Mouse (Mus musculus) hindbrain, embryonic 15.5 days (tissue): ENCODE results near the gene Gucd1. TPM values are rescaled to one million over a fixed set of nuclear protein-coding genes. Genes with fewer than 3 reads are reported as not detected.

Experiments used
- ATAC-seq: fragments of 200-750 bp; cut with Nextera tagmentation; 2 replicates; pipeline ENCODE4 v1.8.0; 2017; ENCODE audit warnings: low read depth, moderate number of reproducible peaks, moderate TSS enrichment; ENCODE audit not compliant: low FRiP score
- H3K27ac ChIP-seq: fragments of 300-500 bp; sonication (generic); replicated peaks from 2 replicates; pipeline ENCODE4 v1.5.1; 2015; ENCODE audit warnings: mild to moderate bottlenecking, inconsistent platforms
- H3K27me3 ChIP-seq: fragments of 300-500 bp; sonication (generic); 2 replicates; pipeline ENCODE4 v1.6.1; 2015; ENCODE audit warnings: control low read depth, inconsistent platforms
- H3K36me3 ChIP-seq: fragments of 300-500 bp; sonication (generic); 2 replicates; pipeline ENCODE4 v1.6.1; 2015; ENCODE audit warnings: control low read depth, inconsistent platforms
- H3K4me1 ChIP-seq: fragments of 300-500 bp; sonication (generic); replicated peaks from 2 replicates; pipeline ENCODE4 v1.6.1; 2015; ENCODE audit warnings: control low read depth, inconsistent platforms
- H3K4me2 ChIP-seq: fragments of 300-500 bp; sonication (generic); 2 replicates; pipeline ENCODE4 v1.6.1; 2015; ENCODE audit warnings: moderate library complexity, mild to moderate bottlenecking, inconsistent platforms
- H3K4me3 ChIP-seq: fragments of 300-500 bp; sonication (generic); 2 replicates; pipeline ENCODE4 v1.5.1; 2015; ENCODE audit warnings: mild to moderate bottlenecking, inconsistent platforms
- H3K9ac ChIP-seq: fragments of 300-500 bp; sonication (generic); 2 replicates; pipeline ENCODE4 v1.6.1; 2015; ENCODE audit warnings: inconsistent platforms
- H3K9me3 ChIP-seq: fragments of 300-500 bp; sonication (generic); 2 replicates; pipeline ENCODE4 v1.6.1; 2016; ENCODE audit warnings: control low read depth, inconsistent platforms
- WGBS: fragments of 180-500 bp; shearing (Covaris S2); methylation state at CpG from one replicate; pipeline ENCODE4 v1.1.7; 2015; 5-methylcytosine and 5-hydroxymethylcytosine counted together
- polyA plus RNA-seq: library from polyadenylated mRNA; unstranded; fragments of >200 nt; fragmentation: Nextera tagmentation; extraction: Ambion mirVana; gene quantifications from 2 replicates; pipeline ENCODE4 v1.2.1, GENCODE M21; 2015

The Gucd1 gene
- polyA plus RNA-seq, 1 experiment from 2014 or later, result 20.3 TPM

DNA sequence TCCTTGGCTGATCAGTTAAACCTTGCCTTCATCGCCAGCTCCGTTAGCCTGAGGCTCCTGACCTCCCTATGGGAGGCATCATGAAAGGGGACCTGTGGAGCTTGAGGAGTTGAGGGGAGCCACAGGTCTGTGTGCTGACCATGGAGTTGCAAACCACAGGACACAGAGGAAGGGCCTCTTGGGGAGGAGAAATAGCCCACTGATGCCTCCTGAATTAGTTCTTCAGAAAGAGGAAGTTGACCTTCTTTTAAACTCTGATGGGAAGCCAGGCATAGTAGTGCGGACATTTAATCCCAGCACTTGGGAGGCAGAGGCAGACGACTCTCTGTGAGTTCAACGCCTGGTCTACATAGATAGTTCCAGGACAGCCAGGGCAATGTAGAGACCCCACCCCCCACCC lies 178.9 kb downstream of the Gucd1 start:
- H3K9me3 ChIP-seq, result no peaks in the 10 kb centered on the region
- no peaks in the 10 kb centered on the region for H3K27me3 ChIP-seq
- H3K36me3 ChIP-seq, result no peaks in the 10 kb centered on the region
- no peak overlapping the region for H3K4me3 ChIP-seq
- H3K27ac ChIP-seq, result no peak overlapping the region
- H3K4me2 ChIP-seq, result no peak overlapping the region
- no peak overlapping the region for H3K9ac ChIP-seq
- H3K4me1 ChIP-seq, result no peaks in the 10 kb centered on the region
- ATAC-seq, result no peak
- WGBS, result 80% methylated on average over 5 of the region's 5 CpGs

DNA sequence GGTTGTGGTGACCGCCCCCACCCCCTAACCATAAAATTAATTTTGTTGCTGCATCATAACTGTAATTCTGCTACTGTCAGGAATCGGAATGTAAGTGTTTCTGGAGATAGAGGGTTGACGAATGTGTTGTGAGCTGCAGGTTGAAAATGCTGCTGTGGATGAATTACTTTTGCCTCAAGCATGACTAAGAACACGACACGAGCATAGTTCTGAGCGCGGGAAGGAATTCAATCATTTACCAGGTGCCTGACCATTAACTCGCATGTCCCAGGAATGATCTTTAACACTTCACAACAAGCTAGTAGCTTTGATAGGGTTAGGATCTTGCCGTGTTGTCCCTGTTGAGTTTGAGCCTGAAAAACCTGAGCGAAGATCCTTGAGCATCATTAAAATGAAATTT lies 180.5 kb downstream of the Gucd1 start:
- Histone ChIP-seq H3K36me3 (no peaks in the 10 kb centered on the region), H3K4me3 (no peak overlapping the region), H3K9me3 (no peaks in the 10 kb centered on the region), H3K4me2 (no peak overlapping the region), H3K4me1 (no peaks in the 10 kb centered on the region), H3K27ac (no peak overlapping the region), H3K9ac (no peak overlapping the region), H3K27me3 (no peaks in the 10 kb centered on the region)
- ATAC-seq, result no peak
- WGBS, result 74% methylated on average over 10 of the region's 10 CpGs

DNA sequence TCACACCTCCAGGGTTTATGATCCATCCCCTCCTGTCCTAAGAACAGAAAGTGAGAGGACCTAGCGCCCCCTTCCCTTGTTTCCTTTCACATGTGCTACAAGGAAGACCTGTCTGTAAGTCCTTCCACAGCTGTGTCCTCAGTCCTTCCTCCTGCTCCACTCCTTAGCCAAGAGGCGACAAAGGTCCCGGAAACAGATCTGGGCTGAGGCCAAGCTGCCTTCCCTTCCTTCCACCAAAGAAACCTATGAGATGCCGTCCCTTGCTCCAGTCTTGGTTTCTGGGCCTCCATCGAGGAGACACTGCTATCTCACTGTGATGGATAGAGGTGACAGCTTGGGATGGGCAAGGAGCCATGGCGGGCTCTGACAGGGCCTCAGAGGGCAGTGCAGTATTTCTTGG lies 182.7 kb downstream of the Gucd1 start:
- H3K36me3 ChIP-seq, result no peaks in the 10 kb centered on the region
- no peaks in the 10 kb centered on the region for H3K27me3 ChIP-seq
- H3K9ac ChIP-seq, result no peak overlapping the region
- no peaks in the 10 kb centered on the region for H3K9me3 ChIP-seq
- 92% methylated on average over 6 of the region's 6 CpGs for WGBS
- no peaks in the 10 kb centered on the region for H3K4me1 ChIP-seq
- H3K4me3 ChIP-seq, result no peak overlapping the region
- no peak overlapping the region for H3K27ac ChIP-seq
- H3K4me2 ChIP-seq, result no peak overlapping the region
- no peak for ATAC-seq

DNA sequence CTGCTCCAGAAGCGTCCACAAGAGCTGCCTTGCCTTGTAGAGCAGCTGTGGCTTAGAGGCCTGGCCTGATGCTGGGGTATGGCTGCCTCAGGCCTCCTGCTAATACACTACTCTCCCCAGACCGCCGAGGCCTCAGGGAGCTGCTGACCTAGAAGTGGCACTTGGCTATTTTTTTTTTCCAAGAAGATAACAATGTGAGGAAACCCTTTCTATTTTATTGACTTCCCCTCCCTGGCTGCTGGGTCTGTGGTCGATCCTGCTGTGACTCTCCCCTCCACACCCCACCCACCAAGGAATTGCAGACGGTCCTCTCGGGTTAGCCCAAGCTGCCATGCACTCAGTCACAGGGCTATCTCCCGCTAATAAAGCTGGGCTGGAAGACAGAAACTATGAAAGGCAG lies 183.6 kb downstream of the Gucd1 start:
- H3K4me3 ChIP-seq, result no peak overlapping the region
- 78% methylated on average over 7 of the region's 7 CpGs for WGBS
- no peaks in the 10 kb centered on the region for H3K36me3 ChIP-seq
- no peak overlapping the region for H3K27ac ChIP-seq
- no peaks in the 10 kb centered on the region for H3K9me3 ChIP-seq
- H3K4me2 ChIP-seq, result no peak overlapping the region
- ATAC-seq, result no peak
- no peaks in the 10 kb centered on the region for H3K27me3 ChIP-seq
- H3K4me1 ChIP-seq, result no peaks in the 10 kb centered on the region
- no peak overlapping the region for H3K9ac ChIP-seq

DNA sequence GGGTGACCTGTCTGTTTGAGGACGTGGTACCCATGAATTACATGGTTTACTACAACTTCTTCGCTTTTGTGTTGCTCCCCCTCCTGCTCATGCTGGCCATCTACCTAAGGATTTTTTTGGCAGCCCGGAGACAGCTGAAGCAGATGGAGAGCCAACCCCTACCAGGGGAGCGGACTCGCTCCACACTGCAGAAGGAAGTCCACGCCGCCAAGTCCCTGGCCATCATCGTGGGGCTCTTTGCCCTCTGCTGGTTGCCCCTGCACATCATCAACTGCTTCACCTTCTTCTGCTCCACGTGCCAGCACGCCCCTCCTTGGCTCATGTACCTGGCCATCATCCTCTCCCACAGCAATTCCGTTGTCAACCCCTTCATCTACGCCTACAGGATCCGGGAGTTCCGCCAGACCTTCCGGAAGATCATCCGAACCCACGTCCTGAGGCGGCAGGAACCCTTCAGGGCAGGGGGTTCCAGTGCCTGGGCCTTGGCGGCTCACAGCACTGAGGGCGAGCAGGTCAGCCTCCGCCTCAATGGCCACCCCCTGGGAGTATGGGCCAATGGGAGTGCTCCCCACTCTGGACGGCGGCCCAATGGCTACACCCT lies 184.5 kb downstream of the Gucd1 start:
- no peak overlapping the region for H3K4me2 ChIP-seq
- 94% methylated on average over 23 of the region's 23 CpGs for WGBS

DNA sequence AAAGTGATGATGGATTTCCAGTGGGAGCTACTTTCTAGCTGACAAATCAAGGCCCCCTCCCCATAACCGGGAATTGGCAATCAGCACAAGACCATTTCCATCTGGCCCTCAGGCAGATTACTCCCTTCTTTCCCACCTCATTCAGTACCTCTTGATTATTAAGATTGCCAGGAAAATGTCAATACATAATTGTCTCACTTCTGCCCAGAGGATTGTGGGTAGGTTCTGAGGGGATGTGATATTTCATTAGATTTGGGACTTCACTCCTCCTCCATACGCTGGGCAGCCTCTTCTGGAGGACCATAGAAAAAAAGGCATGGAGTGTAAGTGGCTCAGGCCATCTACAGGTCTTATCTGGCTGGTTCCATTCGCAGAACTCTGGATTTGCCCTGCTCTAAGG lies 185.5 kb downstream of the Gucd1 start:
- ATAC-seq, result no peak
- Histone ChIP-seq H3K4me3 (no peak overlapping the region), H3K27ac (no peak overlapping the region), H3K4me2 (no peak overlapping the region), H3K27me3 (no peaks in the 10 kb centered on the region), H3K9ac (no peak overlapping the region), H3K9me3 (no peaks in the 10 kb centered on the region), H3K4me1 (no peaks in the 10 kb centered on the region), H3K36me3 (no peaks in the 10 kb centered on the region)
- WGBS, result 78% methylated on average over 3 of the region's 3 CpGs

More for the DNA sequence above, 184.5 kb downstream of the Gucd1 start:
- Histone ChIP-seq H3K4me1 (no peaks in the 10 kb centered on the region), H3K9ac (no peak overlapping the region), H3K9me3 (no peaks in the 10 kb centered on the region), H3K36me3 (no peaks in the 10 kb centered on the region), H3K4me3 (no peak overlapping the region), H3K27ac (no peak overlapping the region), H3K27me3 (no peaks in the 10 kb centered on the region)
- no peak for ATAC-seq

DNA sequence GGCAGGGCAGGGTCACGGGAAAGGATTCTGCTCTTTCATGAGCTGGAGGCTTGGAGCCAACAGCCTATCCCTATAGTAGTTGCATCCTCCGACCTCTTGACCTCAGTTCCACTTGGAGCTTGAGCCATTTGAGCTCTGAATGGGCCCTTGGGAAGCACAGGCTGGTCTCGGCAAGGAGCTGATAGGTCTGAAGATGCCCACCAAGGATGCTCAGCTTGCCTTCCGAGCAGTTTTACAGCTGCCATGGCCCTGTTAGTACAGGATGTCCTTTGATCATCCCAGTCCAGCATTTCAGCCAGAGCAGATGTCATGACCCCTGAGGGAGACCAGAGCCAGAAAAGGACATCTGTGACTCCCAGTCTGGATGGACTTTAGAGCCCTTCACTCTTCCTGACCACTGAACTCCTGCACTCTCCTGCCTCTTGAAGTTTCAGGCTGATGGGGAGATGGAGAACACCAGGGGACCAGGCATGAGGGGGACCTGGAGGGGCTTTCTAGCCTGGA lies 189.5 kb downstream of the Gucd1 start:
- Histone ChIP-seq H3K9ac (no peak overlapping the region), H3K27me3 (no peaks in the 10 kb centered on the region), H3K4me3 (no peak overlapping the region), H3K9me3 (no peaks in the 10 kb centered on the region), H3K4me2 (no peak overlapping the region), H3K36me3 (no peaks in the 10 kb centered on the region), H3K27ac (no peak overlapping the region), H3K4me1 (no peaks in the 10 kb centered on the region)
- no peak for ATAC-seq
- 45% methylated on average over 4 of the region's 4 CpGs for WGBS

DNA sequence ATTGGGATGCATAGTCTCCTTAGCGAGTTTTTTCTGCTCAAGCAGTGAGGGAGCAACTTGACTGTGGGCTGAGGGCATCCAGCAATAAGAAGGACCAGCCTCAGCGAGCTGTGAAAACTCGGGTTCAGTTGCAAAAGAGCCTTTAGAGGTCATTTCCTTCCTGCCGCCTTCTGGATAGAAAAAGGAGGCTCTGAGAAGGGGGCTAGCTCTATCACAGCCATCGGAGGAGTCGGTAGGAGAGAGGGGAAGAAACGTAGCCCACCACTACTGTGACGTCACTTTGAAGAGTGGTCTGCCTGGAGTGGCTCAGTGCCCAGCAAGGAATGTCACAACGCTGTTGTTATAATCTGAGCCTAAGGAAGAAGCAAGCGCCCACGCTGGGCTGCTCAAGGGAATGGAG lies 190.7 kb downstream of the Gucd1 start:
- 79% methylated on average over 11 of the region's 11 CpGs for WGBS
- Histone ChIP-seq H3K4me1 (no peaks in the 10 kb centered on the region), H3K9ac (no peak overlapping the region), H3K36me3 (no peaks in the 10 kb centered on the region), H3K4me2 (no peak overlapping the region), H3K9me3 (no peaks in the 10 kb centered on the region), H3K27me3 (no peaks in the 10 kb centered on the region), H3K4me3 (no peak overlapping the region), H3K27ac (no peak overlapping the region)
- ATAC-seq, result no peak

DNA sequence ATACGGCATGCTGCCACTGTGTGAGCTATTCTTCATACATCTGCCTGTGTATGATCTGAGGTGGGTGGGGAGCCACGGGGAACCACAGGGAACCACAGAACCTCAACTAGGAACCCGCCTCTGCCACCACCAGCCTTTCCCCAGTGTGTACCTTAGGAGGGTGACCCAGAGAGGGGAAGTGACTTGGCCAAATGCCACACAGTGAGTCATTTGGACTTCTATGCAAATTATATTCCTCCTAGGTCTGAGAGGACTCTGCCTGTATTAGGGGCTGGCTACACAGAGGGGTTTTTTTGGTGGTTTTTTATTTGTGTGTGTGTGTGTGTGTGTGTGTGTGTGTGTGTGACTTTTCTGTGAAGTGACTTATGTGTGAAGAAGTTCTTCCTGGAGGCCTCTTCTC lies 191.2 kb downstream of the Gucd1 start:
- no peak overlapping the region for H3K4me3 ChIP-seq
- H3K9me3 ChIP-seq, result no peaks in the 10 kb centered on the region
- H3K36me3 ChIP-seq, result no peaks in the 10 kb centered on the region
- H3K27me3 ChIP-seq, result no peaks in the 10 kb centered on the region
- no peak overlapping the region for H3K4me2 ChIP-seq
- H3K4me1 ChIP-seq, result no peaks in the 10 kb centered on the region
- no peak overlapping the region for H3K27ac ChIP-seq
- 76% methylated on average over 3 of the region's 3 CpGs for WGBS
- no peak for ATAC-seq
- no peak overlapping the region for H3K9ac ChIP-seq

DNA sequence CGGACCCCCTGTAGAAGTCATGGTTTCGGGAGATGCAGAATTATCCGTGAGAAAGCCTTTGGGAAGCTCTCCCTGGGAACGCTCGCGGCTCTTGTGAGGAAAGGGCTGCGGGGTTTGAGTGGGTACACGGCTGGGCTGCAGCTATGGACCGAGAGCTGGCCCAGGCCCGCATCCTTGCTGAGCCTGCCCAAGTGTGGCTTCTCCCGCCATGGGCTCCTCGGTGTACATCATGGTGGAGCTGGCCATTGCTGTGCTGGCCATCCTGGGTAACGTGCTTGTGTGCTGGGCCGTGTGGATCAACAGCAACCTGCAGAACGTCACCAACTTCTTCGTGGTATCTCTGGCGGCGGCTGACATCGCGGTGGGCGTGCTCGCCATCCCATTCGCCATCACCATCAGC lies 192.0 kb downstream of the Gucd1 start:
- H3K9ac ChIP-seq, result no peak overlapping the region
- H3K4me1 ChIP-seq, result no peaks in the 10 kb centered on the region
- H3K36me3 ChIP-seq, result no peaks in the 10 kb centered on the region
- no peak overlapping the region for H3K4me3 ChIP-seq
- H3K9me3 ChIP-seq, result no peaks in the 10 kb centered on the region
- 96% methylated on average over 23 of the region's 23 CpGs for WGBS
- no peaks in the 10 kb centered on the region for H3K27me3 ChIP-seq
- H3K4me2 ChIP-seq, result no peak overlapping the region
- no peak overlapping the region for H3K27ac ChIP-seq
- ATAC-seq, result no peak

DNA sequence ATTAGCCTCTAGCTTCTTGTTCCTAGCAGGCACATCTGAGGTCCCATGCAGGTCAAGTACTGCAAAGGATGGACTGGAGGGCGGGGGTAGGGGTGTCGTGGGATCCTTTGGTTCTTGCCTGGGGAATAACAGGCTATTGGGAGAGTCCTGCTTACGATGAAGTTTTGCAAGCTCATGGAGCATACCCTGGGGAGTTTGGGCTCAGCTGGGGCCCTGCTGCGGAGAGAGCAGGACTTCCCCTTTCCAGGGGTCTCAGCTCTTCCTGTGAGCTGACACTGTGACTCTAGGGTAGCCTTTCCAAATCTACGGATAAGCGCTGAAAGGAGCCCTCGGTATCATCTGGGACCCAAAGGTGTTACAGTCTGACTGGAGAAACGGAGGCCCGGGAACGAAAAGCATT lies 193.4 kb downstream of the Gucd1 start:
- no peak overlapping the region for H3K27ac ChIP-seq
- H3K36me3 ChIP-seq, result no peaks in the 10 kb centered on the region
- H3K4me3 ChIP-seq, result no peak overlapping the region
- H3K4me2 ChIP-seq, result no peak overlapping the region
- 0 out of 2 replicates have a peak, but pooled peaks cover under 1% of the 10 kb centered on the region for H3K27me3 ChIP-seq
- H3K4me1 ChIP-seq, result no peaks in the 10 kb centered on the region
- 74% methylated on average over 10 of the region's 10 CpGs for WGBS
- H3K9ac ChIP-seq, result no peak overlapping the region
- no peak for ATAC-seq
- H3K9me3 ChIP-seq, result no peaks in the 10 kb centered on the region

DNA sequence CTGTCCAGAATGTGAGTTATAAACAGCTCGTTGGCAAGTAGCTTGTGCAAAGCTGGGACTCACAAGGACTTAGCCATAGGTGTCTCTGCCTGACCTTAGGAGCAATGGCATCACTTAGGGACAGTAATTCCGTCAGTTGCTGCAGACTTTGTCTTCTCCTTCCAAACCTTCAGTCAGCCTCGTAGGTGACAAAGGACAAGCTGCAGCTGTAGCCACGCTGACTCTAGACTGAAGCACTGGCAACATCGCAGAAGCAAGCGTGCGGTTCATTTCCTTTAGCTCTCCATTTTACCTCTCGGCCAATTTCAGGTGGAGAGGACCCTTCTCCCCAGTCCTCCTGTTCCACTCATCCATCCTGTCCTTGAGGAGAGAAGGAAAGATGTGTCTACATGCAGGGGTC lies 193.8 kb downstream of the Gucd1 start:
- no peak for ATAC-seq
- peaks cover 4% of the 10 kb centered on the region for H3K27me3 ChIP-seq
- H3K4me3 ChIP-seq, result no peak overlapping the region
- no peak overlapping the region for H3K4me2 ChIP-seq
- H3K9me3 ChIP-seq, result no peaks in the 10 kb centered on the region
- H3K4me1 ChIP-seq, result no peaks in the 10 kb centered on the region
- H3K9ac ChIP-seq, result no peak overlapping the region
- no peak overlapping the region for H3K27ac ChIP-seq
- WGBS, result 88% methylated on average over 8 of the region's 8 CpGs
- H3K36me3 ChIP-seq, result no peaks in the 10 kb centered on the region

DNA sequence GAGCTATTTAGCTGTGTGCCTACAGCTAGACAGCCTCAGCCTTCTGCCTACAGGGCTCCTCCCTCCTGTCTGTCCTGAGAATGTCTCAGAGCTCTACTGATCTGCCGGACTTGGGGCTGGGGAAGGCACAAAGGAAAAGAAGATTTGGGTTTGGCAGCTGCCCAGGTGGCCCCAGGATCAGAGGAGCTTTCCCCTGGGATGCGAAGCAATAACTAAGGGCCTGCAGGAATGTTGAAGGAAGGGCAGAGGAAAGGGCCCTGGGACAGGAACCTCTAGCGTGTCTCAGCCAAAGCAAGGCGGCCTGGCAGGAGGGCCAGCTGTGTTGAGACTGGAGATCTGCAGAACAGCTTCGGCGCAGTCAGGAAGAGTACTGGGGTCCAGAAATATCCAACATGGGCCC lies 194.8 kb downstream of the Gucd1 start:
- H3K9me3 ChIP-seq, result no peaks in the 10 kb centered on the region
- ATAC-seq, result no peak

More for the DNA sequence above, 194.8 kb downstream of the Gucd1 start:
- Histone ChIP-seq H3K4me1 (no peaks in the 10 kb centered on the region), H3K4me2 (no peak overlapping the region), H3K4me3 (no peak overlapping the region), H3K36me3 (no peaks in the 10 kb centered on the region), H3K27ac (0 out of 2 replicates have a peak overlapping the region, but pooled peaks have one; percentile 14), H3K27me3 (peaks cover 14% of the 10 kb centered on the region), H3K9ac (no peak overlapping the region)
- WGBS, result 56% methylated on average over 6 of the region's 6 CpGs
